Mouse (Mus musculus) liver, postnatal 0 days (tissue): Measurements from ENCODE around the gene Inip.

Experiments
- CTCF ChIP-seq: sonication (generic); IDR thresholded peaks from 2 replicates; pipeline ENCODE4 v1.5.1; 2016; ENCODE audit warnings: antibody characterized with exemption, low read depth
- EP300 ChIP-seq: IDR thresholded peaks from 2 replicates; pipeline ENCODE4 v1.6.1; 2016; ENCODE audit warnings: antibody characterized with exemption, low read depth, mild to moderate bottlenecking

DNA sequence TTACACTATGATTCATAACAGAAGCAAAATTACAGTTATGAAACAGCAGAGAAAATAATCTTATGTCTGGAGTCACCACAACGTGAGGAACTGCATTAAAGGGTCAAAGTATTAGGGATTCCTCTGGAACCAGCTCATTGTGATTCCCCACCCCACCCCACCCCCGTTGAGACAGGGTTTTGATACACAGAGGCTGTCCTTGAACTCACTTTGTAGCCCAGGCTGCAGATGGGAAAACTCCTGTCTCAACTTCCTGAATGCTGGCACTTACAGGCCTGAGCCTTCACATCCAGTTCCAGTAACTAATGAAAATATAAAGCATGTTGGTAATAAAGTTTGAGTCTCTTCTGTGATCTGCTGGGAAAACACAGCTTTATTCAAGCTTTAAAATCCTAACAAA lies 16.0 kb downstream of the Inip start:
- TF ChIP-seq CTCF (no peak), EP300 (no peak)
